Mouse (Mus musculus): ENCODE data around the gene Xpnpep3.
A peak's percentile ranks its signal among the peaks of the same experiment; 100 is the strongest.

Xpnpep3 gene

DNA sequence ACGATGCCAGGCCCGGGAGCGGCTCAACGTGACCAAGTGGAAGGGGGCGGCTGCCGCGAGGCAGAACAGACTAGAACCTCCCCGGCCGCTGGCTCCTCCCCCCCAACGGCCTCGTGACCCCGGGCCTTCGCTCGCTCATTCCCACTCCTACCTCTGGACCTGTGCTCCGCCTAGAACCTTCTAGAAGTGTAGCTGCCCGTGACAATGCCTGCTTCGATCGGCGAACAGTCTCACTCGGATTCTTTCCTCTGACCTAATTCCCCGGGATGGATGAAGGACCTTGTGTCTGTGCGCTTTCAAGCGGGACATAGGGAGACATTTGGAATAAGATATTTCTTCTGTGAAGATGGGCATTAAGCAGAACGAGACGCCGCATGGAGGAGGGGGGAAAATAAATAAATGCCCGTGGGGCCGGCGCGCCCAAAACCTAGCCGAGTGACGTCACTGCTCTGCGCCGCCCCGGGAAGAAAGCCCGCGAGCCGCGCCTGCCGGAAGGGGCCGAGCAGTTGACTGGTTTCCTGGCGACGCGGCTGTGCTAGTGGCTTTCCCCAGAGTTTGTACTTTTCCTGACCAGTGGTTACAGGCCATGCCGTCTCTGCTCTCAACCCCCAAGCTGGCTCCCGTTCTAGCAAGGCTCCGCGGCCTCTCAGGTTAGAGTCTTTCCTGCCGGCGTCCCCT lies at the start of gene Xpnpep3, which contains the start of gene St13:
TSS of gene Xpnpep3 (plus strand) at position 501 of the 678 bp plus-strand sequence.
TSS of gene St13 (minus strand) at position 440 of the 678 bp plus-strand sequence.
- DNase-seq, result peak; percentile 98 to 99

- DNase-seq, result peak in 1 of 2 experiments; percentile 46
These were observed 49.5 kb upstream of the Xpnpep3 start for GRCm38 (mm10) chr15:81350401-81350800.

- DNase-seq, result peak in 1 of 2 experiments; percentile 46
These were observed 47.3 kb upstream of the Xpnpep3 start for GRCm38 (mm10) chr15:81352638-81353037.

DNA sequence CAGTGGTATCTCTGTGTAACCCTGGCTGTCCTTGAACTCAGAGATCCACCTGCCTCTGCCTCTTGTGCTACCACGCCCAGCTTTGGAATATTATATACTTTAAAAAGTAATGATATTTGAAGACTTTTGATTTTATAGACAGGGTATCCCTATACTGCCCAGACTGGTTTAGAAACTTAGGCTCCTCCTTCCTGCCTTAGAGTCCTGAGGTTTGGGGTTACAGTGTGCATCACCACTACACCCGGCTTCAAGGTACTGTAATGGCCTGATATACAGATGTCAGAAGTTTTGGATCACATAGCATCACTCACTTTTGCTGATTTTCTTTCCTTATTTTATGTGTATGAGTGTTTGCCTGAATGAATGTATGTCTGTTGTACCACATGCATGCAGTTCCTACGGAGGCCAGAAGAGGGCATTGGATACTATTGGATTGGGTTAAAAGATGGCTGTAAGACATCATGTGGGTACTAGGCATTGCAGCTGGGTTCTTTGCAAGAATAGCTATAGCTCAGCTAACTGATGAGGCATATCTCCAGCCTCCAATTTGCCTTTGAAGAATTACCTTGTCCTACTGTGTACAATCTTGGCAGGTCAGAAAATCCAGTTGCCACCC lies 44.7 kb upstream of the Xpnpep3 start:
- peak; percentile 67 to 86 for DNase-seq

DNA sequence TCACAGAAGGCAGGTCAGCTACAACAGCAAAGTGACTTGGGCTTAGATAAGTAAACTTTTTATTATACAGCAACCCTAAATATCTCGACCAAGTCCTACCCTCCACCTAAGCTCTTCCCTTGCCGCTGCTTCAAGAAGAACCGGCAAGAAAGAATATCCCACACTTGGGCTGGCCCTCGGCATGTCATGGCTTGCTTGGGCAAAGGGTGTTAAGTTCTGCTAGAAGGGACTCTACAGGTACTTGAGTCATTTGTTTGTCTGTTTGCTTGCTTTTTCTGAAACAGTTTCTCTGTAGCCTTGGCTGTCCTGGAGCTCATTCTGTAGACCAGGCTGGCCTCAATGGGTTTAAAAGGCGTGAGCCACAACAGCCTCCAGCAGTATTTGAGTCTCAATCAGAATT lies 43.0 kb upstream of the Xpnpep3 start:
- DNase-seq, result no peak

GRCm38 (mm10) chr15:81358943-81359342 lies 41.0 kb upstream of the Xpnpep3 start:
- DNase-seq, result peak; percentile 65 to 80

- DNase-seq, result no peak
These were observed 40.5 kb upstream of the Xpnpep3 start for GRCm38 (mm10) chr15:81359421-81359820.

DNA sequence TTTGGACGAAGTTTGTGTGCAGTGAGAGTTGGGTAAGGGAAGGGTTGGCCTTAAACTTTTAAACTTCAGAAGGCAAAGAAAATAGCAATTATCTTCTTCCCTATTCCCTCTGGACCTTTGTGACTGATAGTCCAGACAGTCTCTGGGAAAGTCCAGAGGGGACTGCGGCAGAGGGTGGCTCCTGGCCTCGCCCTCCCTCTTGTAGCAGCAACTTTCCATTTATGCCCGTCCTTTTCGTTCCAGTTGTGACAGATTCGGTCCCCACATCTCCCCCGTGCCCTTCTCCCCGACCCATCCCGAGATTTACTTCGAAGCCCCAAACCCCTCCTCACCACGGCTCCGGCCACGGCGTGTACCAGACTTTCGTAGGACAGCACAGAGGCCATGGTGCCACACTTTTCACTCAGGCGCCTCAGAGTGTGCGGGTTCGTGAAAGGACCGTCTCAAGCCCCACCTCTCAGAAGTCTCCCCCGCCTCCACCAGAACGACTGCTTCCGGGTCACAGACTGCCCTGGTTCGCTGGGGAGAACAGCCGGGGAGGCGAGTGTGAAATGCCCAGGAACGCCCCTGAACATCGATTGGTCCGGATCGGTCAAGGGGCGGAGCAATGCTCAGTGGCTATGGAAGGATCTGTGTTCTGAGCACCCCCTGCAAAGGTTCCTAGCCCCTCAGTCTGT lies 39.5 kb upstream of the Xpnpep3 start, which contains the start of gene Slc25a17:
TSS of gene Slc25a17 (minus strand) at position 468 of the 677 bp plus-strand sequence.
- peak; percentile 97 for DNase-seq

DNA sequence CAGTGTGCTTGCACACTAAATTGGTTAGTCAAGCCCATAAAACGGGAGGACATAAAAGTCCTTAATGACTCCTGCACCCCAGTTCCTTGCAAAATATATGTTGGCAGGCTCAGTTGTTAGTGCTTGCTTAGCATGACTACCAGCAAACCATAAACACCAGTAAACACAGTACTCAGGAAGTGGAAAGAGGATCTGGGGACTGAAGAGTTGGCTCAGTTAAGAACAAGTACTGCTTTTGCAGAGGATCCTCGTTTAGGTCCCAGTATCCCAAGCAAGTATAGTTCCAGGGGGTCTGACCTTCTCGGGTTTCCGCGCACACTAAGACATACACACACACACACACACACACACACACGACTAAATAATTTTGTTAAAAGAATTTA lies 38.9 kb upstream of the Xpnpep3 start:
- no peak for DNase-seq

DNA sequence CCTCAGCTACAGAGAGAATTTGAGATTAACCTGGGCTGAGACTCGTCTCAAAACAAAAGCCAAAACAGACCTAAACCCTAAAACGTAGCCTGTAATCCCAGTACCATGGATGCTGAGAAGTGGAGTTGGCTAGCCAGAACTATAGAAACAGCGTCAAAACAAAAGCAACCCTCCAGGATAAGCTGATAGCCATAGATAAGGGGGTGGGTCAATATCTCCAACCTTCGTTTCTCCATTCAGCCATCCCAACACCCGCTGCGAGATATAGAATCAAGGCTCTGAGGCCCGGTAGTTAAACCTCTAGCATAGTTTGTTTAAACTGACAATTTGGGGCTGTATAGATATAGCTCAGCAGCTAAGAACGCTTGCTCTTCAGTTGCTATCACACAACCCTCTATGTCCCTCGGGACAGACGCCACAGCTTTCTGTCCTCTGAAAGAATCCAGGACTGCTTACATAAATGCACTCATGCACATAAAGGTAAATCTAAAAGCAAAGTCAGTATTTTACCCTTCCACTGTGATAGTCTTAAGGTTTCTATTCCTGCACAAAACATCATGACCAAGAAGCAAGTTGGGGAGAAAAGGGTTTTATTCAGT lies 38.4 kb upstream of the Xpnpep3 start:
- no peak for DNase-seq

DNA sequence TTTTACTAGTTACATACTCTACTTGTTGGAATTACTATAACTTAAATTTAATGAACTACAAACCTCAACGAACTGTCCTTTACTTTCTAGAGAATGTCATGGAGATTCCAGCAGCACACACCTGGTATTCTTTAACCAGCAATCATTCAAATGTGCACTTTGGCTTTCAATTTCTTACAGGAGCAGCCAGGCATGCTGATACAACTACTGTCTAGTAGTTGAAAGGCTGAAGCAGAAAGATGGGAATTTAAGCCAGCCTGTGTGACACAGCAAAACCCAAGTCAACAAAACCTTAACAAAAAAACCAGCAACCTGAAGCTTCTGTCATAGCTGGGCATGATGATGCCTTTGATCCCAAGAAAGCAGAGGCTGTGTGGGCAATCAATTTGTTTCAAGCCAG lies 37.4 kb upstream of the Xpnpep3 start:
- DNase-seq, result peak; percentile 24 to 59

DNA sequence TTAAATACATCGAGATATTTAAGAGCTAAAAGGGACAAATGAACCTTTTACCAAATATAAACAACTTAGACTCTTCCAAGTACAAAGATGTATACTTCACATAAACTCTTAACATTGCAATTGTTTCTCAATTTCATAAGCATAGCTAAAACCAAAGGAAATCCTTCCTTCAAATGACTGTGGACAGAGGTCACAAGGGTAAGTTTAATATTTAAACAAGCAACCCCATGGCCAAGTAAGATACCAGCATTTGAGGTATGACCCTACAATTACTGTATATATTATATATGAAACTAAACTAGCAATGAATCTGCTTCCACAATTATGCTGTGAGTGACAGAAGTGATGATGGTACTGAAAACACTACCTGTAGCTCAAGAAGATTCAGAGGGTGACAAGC lies 35.7 kb upstream of the Xpnpep3 start:
- DNase-seq, result no peak

- DNase-seq, result peak in 1 of 2 experiments; percentile 56
These were observed 34.7 kb upstream of the Xpnpep3 start for GRCm38 (mm10) chr15:81365246-81365645.

- DNase-seq, result peak in 1 of 2 experiments; percentile 49
These were observed 33.7 kb upstream of the Xpnpep3 start for GRCm38 (mm10) chr15:81366241-81366640.

- DNase-seq, result no peak
These were observed 31.3 kb upstream of the Xpnpep3 start for GRCm38 (mm10) chr15:81368601-81369000.

DNA sequence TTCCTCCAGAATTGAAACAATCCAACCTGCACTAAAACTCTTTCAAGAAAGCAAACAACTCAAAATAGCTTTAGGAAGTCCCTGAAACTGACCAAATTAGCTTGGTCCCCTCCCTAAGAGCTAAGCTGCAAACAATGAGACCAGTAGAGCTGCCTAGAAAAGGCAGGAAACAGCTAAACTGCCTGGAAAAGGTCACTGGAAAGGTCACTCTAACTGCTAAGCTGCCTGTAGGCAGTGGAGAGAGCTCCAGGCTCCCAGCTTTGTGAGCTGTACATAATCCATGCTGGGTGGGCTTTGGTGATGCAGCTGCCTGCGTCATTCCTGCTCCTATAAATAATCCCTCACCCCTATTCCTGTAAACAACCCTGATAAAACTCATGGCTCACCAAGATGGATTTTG lies 29.6 kb upstream of the Xpnpep3 start:
- DNase-seq, result no peak

DNA sequence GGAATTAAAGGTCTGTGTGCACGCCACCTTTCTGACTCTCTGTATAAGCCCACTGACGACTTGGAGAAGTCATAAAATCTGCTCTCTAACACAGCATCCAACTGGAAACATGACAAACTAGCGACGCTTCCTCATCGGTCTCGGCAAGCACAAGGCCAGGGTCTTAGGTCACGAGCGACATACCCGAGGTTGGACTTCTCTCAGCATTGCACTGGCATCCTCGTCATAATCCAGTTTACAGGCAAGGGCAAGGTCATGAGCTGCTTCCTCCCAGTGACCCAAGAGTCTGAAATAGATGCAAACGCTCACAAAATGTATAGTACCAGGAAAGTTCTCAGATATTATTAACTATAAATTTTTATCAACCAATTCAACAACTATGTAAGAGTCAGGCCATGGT lies 25.3 kb upstream of the Xpnpep3 start:
- DNase-seq, result no peak

- no peak for DNase-seq
These were observed 21.1 kb upstream of the Xpnpep3 start for GRCm38 (mm10) chr15:81378845-81379244.

DNA sequence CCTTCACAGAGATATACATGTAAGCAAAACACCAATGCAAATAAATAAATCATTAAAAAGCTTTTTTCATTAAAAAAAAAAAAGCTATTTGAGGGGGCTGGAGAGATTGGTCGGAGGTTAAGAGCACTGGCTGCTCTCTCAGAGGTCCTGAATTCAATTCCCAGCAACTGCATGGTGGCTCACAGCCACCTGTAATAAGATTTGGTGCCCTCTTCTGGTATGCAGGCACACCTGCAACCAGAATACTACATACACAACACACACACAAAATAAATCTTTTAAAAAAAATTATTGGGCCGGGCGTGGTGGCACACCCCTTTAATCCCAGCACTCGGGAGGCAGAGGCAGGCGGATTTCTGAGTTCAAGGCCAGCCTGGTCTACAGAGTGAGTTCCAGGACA lies 13.6 kb upstream of the Xpnpep3 start:
- no peak for DNase-seq

DNA sequence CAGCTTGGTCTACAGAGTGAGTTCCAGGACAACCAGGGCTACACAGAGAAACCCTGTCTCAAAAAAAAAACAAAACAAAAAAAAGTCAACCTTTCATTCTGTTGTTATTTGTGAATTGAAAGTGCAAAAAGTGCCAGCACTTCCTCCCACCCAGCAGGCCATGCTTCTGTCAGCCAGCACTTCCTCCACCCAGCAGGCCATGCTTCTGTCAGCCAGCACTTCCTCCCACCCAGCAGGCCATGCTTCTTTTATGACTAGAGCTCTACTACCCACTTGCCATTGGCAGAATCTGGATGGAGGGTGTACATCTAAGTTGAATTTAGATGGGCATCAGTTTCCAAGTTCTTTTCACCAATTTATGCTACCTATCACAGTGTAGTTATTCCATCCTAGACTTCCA lies 6.9 kb upstream of the Xpnpep3 start:
- peak in 1 of 2 experiments; percentile 29 for DNase-seq

- DNase-seq, result peak; percentile 58 to 73
These were observed 5.6 kb upstream of the Xpnpep3 start for GRCm38 (mm10) chr15:81394211-81394915.

DNA sequence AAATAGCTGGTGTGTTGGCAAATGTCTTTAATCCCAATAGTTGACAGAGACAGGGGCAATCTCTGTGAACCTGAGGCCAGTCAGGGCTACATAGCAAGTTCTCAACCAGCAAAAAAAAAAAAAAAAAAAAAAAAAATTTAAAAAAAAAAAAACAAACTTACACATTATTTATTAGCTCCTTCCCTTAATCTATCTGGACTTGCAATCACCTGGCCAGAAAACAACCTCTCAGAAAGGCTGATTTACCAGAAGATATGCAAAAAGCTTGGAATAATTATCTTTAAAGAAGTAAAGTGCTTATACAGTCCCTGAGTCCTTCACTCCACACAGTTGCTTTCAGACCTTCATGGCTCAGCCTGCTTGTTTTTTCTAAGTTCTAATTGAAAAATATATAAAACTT lies 1.7 kb upstream of the Xpnpep3 start:
- DNase-seq, result no peak

- DNase-seq, result no peak
These were observed 671 bp upstream of the Xpnpep3 start for GRCm38 (mm10) chr15:81399297-81399637.

Measured in kidney, postnatal 36 days (tissue).